Comparison of ENCODE assay signal across 11 mouse cellular contexts in the genomic region with DNA sequence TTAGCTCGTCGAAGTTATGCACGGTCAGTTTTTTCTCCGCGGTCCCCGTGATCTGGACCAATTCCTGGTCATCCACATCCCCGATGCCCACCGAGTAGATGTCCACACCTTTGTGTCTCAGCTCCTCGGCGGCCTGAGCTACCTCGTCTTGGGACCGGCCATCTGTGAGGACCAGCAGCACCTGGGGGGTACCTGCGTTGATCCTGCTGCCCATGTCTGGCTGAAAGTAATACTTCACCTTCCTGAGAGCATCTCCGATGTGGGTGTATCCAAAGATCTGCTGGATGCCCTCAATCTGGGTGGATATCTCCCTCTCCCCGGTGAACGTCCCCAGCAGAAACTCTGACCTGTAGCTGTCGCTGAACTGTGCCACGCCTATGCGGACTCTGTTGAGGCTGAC.
"Had no signal": no experiment of that assay in that cellular context is flagged by ENCODE, and none has a peak within 500 bp of the region (broad histone marks: within the 10 kb centered on the region; RNA-seq: fewer than 3 reads in every experiment).

No protein-coding gene starts in this region.

- H3K4me3 ChIP-seq: limb, embryonic 15.5 days; liver, embryonic 12.5 days; lung, embryonic 15.5 days; myocyte; stomach, embryonic 15.5 days had no signal

- H3K4me2 ChIP-seq: limb, embryonic 15.5 days; liver, embryonic 12.5 days; lung, embryonic 15.5 days; midbrain, embryonic 11.5 days; stomach, embryonic 15.5 days had no signal

- H3K4me1 ChIP-seq: limb, embryonic 15.5 days; liver, embryonic 12.5 days; stomach, embryonic 15.5 days had no signal

- ATAC-seq: liver, embryonic 12.5 days had no signal

- H3K9me3 ChIP-seq: limb, embryonic 15.5 days; lung, embryonic 15.5 days; stomach, embryonic 15.5 days had no signal

- H3K27me3 ChIP-seq: limb, embryonic 15.5 days; liver, embryonic 12.5 days; lung, embryonic 15.5 days; stomach, embryonic 15.5 days had no signal

- H3K9ac ChIP-seq: limb, embryonic 15.5 days; liver, embryonic 12.5 days; lung, embryonic 15.5 days; stomach, embryonic 15.5 days had no signal

- H3K27ac ChIP-seq: limb, embryonic 15.5 days; liver, embryonic 12.5 days; lung, embryonic 15.5 days; stomach, embryonic 15.5 days had no signal

- H3K36me3 ChIP-seq: limb, embryonic 15.5 days; liver, embryonic 12.5 days; lung, embryonic 15.5 days; stomach, embryonic 15.5 days had no signal

- DNase-seq: layer of hippocampus, adult 9-11 months; layer of hippocampus, postnatal 36 days; retina, postnatal 1 day; right cerebral cortex, postnatal 14 days; thymus, postnatal 36 days had no signal
